Mouse (Mus musculus): ENCODE measurements around the gene Pde1c.

GRCm38 (mm10) chr6:56347207-56347606 lies 221.7 kb downstream of the Pde1c start:
- TF ChIP-seq CTCF (IDR thresholded peaks at IDR 0.05) = no peak
- TF ChIP-seq EP300 (IDR thresholded peaks at IDR 0.05) = no peak

All from lung, postnatal 0 days (tissue).